In the genomic region with DNA sequence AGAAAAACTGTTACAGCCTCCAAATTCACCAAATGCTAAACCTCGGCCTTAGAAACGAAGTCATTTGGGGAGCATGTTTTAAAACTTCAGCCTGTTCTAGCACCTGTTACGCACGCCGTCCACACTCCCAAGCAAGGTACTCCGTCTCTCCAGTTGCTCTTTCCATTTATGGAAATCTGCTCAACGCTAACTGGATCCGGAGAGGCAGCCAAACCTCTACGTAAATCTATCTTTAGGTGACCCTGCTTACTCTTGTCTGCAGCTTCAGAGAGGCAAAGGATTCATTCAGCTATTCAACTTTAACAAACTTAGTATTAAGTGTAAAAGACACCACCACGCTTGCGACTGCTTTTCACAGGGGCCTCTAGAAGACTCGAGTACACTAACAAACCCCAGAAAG, we compare ENCODE assay signal across 18 mouse cellular contexts. TPM values are rescaled to one million over a fixed set of nuclear protein-coding genes. Genes with fewer than 3 reads are reported as not detected.
DNase-seq lines count a peak whose midpoint lies in the region; ATAC-seq and TF ChIP-seq lines count a peak whose summit lies in the region.
"Had no signal": no experiment of that assay in that cellular context is flagged by ENCODE, and none has a peak within 500 bp of the region (broad histone marks: within the 10 kb centered on the region; RNA-seq: fewer than 3 reads in every experiment).

No protein-coding gene starts in this region.

- no peaks in the 10 kb centered on the region for H3K27me3 ChIP-seq in embryonic facial prominence, embryonic 14.5 days (replicated peaks; ENCODE audit: control insufficient read depth, insufficient read depth, low read length)
- H3K27me3 ChIP-seq in heart, embryonic 11.5 days (ENCODE audit: control insufficient read depth, insufficient read depth, low read length) = no peaks in the 10 kb centered on the region
- H3K27me3 ChIP-seq in limb, embryonic 14.5 days (ENCODE audit: control insufficient read depth, insufficient read depth, low read length) = no peaks in the 10 kb centered on the region
- H3K27me3 ChIP-seq: liver, embryonic 15.5 days had no signal

- no peak; the same call in 1 of the 2 replicates for ATAC-seq in embryonic facial prominence, embryonic 14.5 days (ENCODE audit: low read depth)
- no peak for ATAC-seq in heart, embryonic 11.5 days (replicated peaks; ENCODE audit: insufficient number of reproducible peaks, low FRiP score, low TSS enrichment)
- no peak for ATAC-seq in limb, embryonic 14.5 days (ENCODE audit: low FRiP score, low read depth)
- ATAC-seq: inflammation-experienced regulatory T-cells, adult 6 months had no signal

- no peak overlapping the region for H3K27ac ChIP-seq in embryonic facial prominence, embryonic 14.5 days (replicated peaks; ENCODE audit: low read depth, low read length)
- H3K27ac ChIP-seq in heart, embryonic 11.5 days (ENCODE audit: low read depth, low read length) = peak overlapping the region; percentile 94
- H3K27ac ChIP-seq in limb, embryonic 14.5 days (replicated peaks; ENCODE audit: low read depth, low read length) = peak overlapping the region; percentile 43; the same call in 1 of the 2 replicates
- H3K27ac ChIP-seq: liver, embryonic 15.5 days; macrophage had no signal

- H3K9ac ChIP-seq in embryonic facial prominence, embryonic 14.5 days (ENCODE audit: low read depth, low read length) = no peak overlapping the region
- 0 out of 2 replicates have a peak overlapping the region, but pooled peaks have one; percentile 49 for H3K9ac ChIP-seq in heart, embryonic 11.5 days (ENCODE audit: low read depth, low read length)
- H3K9ac ChIP-seq in limb, embryonic 14.5 days (ENCODE audit: low read depth, low read length, severe bottlenecking) = no peak overlapping the region
- H3K9ac ChIP-seq: liver, embryonic 15.5 days had no signal

- no peak for TF ChIP-seq POLR2A in limb, embryonic 14.5 days (IDR thresholded peaks at IDR 0.05; ENCODE audit: borderline replicate concordance, extremely low read depth, insufficient read depth, insufficient read length)

- H3K4me3 ChIP-seq in embryonic facial prominence, embryonic 14.5 days (ENCODE audit: low read depth, low read length) = no peak overlapping the region
- H3K4me3 ChIP-seq in heart, embryonic 11.5 days (ENCODE audit: low read depth, low read length) = no peak overlapping the region
- no peak overlapping the region for H3K4me3 ChIP-seq in limb, embryonic 14.5 days (replicated peaks; ENCODE audit: low read length)
- H3K4me3 ChIP-seq: liver, embryonic 15.5 days had no signal

- H3K36me3 ChIP-seq in embryonic facial prominence, embryonic 14.5 days (ENCODE audit: control insufficient read depth, insufficient read depth, low read length) = peaks cover 30% of the 10 kb centered on the region
- peaks cover 20% of the 10 kb centered on the region for H3K36me3 ChIP-seq in heart, embryonic 11.5 days (ENCODE audit: control insufficient read depth, insufficient read depth, low read length)
- H3K36me3 ChIP-seq in limb, embryonic 14.5 days (ENCODE audit: control insufficient read depth, insufficient read depth, low read length) = peaks cover 29% of the 10 kb centered on the region

- H3K4me1 ChIP-seq in embryonic facial prominence, embryonic 14.5 days (ENCODE audit: control insufficient read depth, insufficient read depth, low read length) = peaks cover 5% of the 10 kb centered on the region; the same call in 1 of the 2 replicates
- H3K4me1 ChIP-seq in heart, embryonic 11.5 days (ENCODE audit: control insufficient read depth, insufficient read depth, low read length) = peaks cover 10% of the 10 kb centered on the region
- H3K4me1 ChIP-seq in limb, embryonic 14.5 days (ENCODE audit: control insufficient read depth, insufficient read depth, low read length) = 0 out of 2 replicates have a peak, but pooled peaks cover 5% of the 10 kb centered on the region

- H3K9me3 ChIP-seq in embryonic facial prominence, embryonic 14.5 days (ENCODE audit: control insufficient read depth, low read length) = no peaks in the 10 kb centered on the region
- no peaks in the 10 kb centered on the region for H3K9me3 ChIP-seq in heart, embryonic 11.5 days (replicated peaks; ENCODE audit: control insufficient read depth, low read length)
- no peaks in the 10 kb centered on the region for H3K9me3 ChIP-seq in limb, embryonic 14.5 days (ENCODE audit: control insufficient read depth, low read length)
- H3K9me3 ChIP-seq: liver, embryonic 15.5 days had no signal

- WGBS in embryonic facial prominence, embryonic 14.5 days = 65% methylated on average over 12 of the region's 12 CpGs
- 57% methylated on average over 12 of the region's 12 CpGs for WGBS in heart, embryonic 11.5 days (ENCODE audit: insufficient replicate concordance)
- 67% methylated on average over 12 of the region's 12 CpGs for WGBS in limb, embryonic 14.5 days

- no peak overlapping the region for H3K4me2 ChIP-seq in embryonic facial prominence, embryonic 14.5 days (ENCODE audit: low read depth, low read length)
- H3K4me2 ChIP-seq in heart, embryonic 11.5 days = peak overlapping the region; percentile 41
- no peak overlapping the region for H3K4me2 ChIP-seq in limb, embryonic 14.5 days (replicated peaks; ENCODE audit: low read depth, low read length, severe bottlenecking)
- H3K4me2 ChIP-seq: liver, embryonic 15.5 days had no signal

- DNase-seq in gastrocnemius, adult 8-10 months (ENCODE audit: low spot score in 2 of 2) = peak; percentile 26 to 50
- no peak for DNase-seq in gastrocnemius, postnatal 4 days (ENCODE audit: low spot score in 2 of 2)
- peak; percentile 28 for DNase-seq in embryonic facial prominence, embryonic 14.5 days (ENCODE audit: low spot score)
- DNase-seq in limb, embryonic 14.5 days (ENCODE audit: low spot score) = no peak
- no peak for DNase-seq in frontal cortex, postnatal 10 days (ENCODE audit: low spot score in 2 of 2)
- DNase-seq in adipocyte (ENCODE audit: low spot score) = no peak
- DNase-seq in testis, postnatal 14 days (ENCODE audit: low spot score) = no peak
- DNase-seq: adrenal gland, adult 2 months; B cell, adult 2 months; cerebellum, adult 9-11 months; kidney, postnatal 14 days; left cerebral cortex, postnatal 4 days; midbrain, embryonic 14.5 days; right cerebral cortex, postnatal 4 days had no signal

RNA-seq across cellular contexts. Expression of a gene that starts 44.2 kb away (rescaled TPM):
- total RNA-seq in gastrocnemius, adult 8-10 months (2022) = 10 to 100 TPM; 15.7 to 26.0 (median 19.1) TPM
- 10 to 100 TPM; 11.0 to 12.3 TPM for total RNA-seq in gastrocnemius, postnatal 4 days (2021)
- polyA plus RNA-seq in embryonic facial prominence, embryonic 14.5 days (2014; fragmentation: Nextera tagmentation; extraction: Ambion mirVana) = 9.4 and 10.0 TPM in 2 replicates
- 10.4 and 12.2 TPM in 2 replicates for polyA plus RNA-seq in heart, embryonic 11.5 days (2014; fragmentation: Nextera tagmentation; extraction: Ambion mirVana)
- 18.0 and 23.3 TPM in 2 replicates for polyA plus RNA-seq in limb, embryonic 14.5 days (2012; rRNA removed)
- polyA plus RNA-seq in limb, embryonic 14.5 days (2014; fragmentation: Nextera tagmentation; extraction: Ambion mirVana) = 10.0 and 11.7 TPM in 2 replicates

Comparison
In these comparisons a context has a peak if more than half of its experiments do, and no peak if none do; other contexts are left out.
1. DNase-seq: peak in gastrocnemius, adult 8-10 months (2 of 2) and embryonic facial prominence, embryonic 14.5 days (single experiment); none in gastrocnemius, postnatal 4 days (0 of 2), limb, embryonic 14.5 days (single experiment), frontal cortex, postnatal 10 days (0 of 2), adipocyte (single experiment) and testis, postnatal 14 days (single experiment).